Mouse (Mus musculus) left cerebral cortex, adult 18-20 months (tissue): Measurements from ENCODE around the gene Vav2. TPM values are rescaled to one million over a fixed set of nuclear protein-coding genes. Genes with fewer than 3 reads are reported as not detected.

Source experiments
- DNase-seq, 2 experiments: peaks; one replicate each; pipeline ENCODE4 v3.0.0; 2021 to 2022; ENCODE audit warnings: low spot score in 2 of 2, mixed read lengths in 1 of 2
- total RNA-seq, 2 experiments: library from RNA; stranded (reverse); gene quantifications; 2 replicates each; pipeline ENCODE4 v1.2.3; 2021

Vav2 gene
- total RNA-seq, 2 experiments from 2014 or later, result 7.9 to 9.8 TPM

DNA sequence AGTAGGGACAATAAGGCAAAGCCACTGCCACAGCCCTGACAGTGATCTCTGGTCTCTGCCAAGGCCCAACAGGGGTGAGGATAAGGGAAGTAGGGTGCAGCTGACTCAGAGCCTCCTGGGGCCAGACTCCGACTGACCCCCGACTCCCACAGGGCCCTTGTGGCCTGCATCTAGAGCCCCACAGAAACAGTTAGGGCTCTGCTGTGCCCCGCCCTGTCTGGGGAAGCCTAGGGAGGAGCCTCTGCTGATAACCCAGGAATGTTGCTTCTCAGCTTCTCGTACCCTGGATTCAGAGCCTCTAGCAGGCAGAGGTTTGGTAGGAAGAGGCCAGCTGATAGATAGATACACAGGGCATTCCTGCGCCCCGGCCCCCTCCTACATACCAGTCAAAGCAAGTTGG is 99.8 kb downstream of the Vav2 start:
- no peak for DNase-seq

DNA sequence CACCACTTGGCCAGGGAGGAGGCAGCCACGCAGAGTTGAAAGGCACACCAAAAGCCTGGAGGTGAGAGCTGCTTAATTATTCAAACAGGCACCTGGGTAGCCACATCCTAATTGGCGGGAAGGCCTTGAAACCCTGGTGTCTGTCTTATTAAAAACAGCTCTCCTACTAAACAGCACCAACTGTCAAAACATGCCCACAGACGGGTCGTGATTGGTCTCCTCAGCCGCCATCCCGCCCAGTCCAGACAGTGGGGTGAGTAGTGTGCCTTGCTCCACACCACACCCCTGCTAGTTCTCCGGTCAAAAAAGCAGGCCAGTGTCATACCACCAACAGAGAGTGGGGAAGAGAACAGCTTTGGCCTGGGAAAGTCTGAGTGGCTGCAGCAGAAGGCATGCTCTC is 100.5 kb downstream of the Vav2 start:
- no peak for DNase-seq

DNA sequence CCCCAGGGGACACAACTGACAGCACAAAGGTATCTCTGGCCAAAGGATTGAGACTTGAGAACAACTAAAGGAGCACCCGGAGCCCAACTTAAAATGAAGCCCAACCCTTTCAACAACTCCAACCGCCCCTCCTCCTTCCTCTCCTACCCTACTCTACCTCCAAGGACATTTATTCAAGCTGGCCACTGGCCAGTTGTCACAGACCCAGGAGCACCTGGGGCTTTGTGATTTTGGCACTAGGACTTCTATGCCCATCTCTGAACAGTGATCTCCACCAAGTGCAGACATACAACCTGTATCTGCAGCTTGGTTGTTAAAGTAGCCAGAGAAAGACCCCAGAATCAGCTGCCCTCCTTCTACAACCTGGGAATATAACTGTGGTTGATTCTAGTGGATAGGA is 102.1 kb downstream of the Vav2 start:
- no peak for DNase-seq

DNA sequence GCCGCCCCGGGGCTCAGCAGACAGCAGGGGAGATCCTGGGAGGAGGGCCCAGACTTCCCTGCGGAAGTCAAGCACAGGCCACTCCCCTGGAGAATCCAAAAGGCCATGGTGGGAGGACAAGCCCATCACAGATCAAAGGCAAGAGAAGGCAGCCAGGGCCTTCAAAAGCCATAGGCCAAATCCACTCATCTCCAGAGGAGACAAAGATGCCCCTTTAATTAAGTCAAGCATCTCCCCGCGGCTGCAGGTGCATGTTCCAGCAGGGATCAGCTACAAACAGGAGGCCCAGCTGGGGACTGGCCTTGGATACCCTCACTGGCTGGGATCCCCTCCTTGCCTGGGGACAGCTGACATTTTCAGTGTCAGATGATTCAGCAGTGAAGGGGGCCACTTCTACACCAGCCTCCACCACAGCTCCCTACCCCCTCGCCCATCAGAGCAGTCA is 105.4 kb downstream of the Vav2 start:
- no peak for DNase-seq

DNA sequence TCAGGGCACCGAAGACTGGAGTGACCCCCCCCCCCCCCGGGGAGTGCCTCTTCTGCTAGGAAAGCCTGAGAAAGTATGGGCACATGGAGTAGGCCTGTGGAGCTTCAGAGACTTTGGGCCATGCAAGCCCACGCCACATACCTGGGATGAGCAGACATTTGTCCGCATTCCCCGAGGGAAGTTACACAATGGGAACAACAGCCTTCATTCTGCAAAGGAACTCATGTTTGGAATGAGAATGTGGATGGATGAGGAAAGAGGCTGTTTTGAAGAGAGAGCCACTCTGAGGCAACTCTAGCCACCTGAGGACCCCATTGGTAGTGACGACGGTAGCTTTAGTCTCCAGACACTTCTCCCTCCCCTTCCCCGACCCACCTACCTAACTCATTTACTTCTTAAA is 106.0 kb downstream of the Vav2 start:
- DNase-seq, result no peak

DNA sequence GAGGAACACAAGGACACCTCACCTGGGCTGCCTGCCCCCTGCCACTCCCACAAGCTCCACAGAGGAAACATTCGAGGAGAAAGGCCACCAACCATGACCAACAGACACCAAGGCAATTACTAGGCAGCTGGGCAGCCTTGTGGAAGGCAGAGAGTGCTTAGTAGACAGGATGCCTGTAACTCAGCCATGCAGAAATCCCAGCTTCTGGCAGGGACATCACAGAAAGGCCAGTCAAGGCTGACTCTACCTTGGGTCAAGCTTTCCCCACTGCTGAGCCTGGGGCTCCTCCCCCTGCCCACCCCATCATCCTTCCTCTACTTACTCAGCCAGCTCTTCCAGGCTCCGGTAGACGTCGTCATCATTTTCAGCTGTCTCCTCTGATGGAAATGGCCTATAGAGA is 108.2 kb downstream of the Vav2 start:
- no peak for DNase-seq

DNA sequence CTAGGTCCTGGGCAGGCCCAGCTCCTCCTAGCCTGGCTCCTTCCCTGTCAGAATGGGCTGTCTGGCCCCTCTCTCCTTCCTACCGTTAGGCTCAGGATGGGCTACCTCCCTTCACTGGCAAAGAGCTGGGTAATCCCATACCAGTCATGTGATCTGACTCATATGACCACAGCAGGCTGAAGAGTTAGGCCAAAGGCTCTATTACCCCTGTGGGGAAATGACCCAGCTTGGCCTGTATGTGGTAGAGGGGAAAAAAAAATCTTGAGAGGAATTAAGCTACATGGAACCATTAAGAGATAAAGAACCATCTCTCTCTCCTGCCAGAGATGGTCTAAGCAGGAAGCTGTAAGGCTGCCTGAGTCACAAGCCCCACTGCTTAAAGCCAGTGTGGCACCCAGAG is 108.6 kb downstream of the Vav2 start:
- DNase-seq, result no peak

DNA sequence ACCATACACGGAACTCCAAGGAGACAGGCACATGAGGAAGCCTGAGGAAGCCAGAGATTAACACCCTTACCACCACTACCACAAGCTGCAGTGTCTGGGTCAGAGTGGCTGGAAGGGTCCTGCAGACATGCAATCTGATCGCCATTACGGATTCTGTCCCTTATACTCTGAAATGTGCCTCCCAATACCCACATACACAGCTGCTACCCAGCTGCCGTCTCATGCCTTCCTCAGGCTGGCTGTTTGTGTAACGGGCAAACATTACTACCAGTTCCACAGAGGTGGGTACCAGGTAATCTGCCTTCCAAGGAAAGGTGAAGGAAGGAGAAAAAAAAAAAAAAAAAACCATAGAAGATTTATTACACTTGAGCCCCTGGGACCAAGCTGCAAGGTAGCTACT is 110.7 kb downstream of the Vav2 start:
- no peak for DNase-seq

DNA sequence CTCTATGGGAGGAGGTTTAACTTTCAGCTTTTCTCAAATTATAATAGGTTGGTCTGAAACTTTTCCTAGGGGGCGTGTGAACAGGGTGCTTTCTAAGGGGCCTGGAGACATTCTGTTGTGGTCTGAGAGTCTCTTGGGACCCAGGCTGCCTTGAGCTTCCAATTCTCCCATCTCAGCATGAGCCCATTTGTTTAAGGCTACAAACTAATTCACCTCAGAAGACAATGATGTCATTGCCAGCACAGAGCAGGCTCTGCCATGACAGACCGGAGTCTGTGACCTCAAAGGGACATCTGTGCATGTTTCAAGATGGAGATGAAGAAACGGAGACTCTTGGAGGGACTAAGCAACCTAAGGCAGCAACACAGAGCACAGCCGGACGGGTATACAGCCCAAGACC is 112.6 kb downstream of the Vav2 start:
- no peak for DNase-seq

DNA sequence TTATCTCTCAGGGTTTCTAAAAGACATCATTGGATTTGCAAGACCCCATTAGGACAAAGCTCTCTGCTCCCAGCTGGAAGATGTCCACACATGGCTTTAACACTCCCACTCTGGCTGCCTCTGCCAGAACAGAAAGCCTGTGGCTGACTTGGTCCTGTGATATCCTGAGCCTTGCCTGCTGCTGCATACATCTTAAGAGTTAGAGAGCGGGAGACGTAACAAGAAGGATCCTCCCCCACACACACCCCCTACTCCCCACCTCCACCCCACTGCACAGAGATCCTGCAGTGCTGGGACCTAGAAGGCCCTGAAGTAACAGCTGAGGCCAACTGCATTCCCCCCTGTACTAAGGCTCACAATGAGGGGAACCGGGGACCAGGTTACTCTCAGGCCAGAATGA is 114.3 kb downstream of the Vav2 start:
- no peak for DNase-seq

DNA sequence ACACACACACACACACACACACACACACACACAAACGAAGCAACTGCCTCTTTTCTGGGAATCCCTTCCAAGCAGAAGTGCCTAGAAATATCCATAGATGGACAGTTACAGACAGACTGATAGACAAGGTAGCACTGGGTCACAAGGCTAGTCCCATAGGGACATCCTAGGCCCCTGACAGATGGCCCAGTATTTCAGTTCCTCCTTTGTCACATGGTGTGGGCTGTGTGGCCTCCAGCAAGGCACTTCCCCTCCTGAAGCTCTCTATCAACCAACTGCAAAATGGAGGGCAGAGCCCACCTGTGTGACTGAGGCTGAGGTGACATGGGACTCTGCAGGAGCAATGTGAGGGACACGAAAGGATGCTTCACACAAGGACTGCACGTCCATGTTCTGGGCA is 115.2 kb downstream of the Vav2 start:
- DNase-seq, result no peak

DNA sequence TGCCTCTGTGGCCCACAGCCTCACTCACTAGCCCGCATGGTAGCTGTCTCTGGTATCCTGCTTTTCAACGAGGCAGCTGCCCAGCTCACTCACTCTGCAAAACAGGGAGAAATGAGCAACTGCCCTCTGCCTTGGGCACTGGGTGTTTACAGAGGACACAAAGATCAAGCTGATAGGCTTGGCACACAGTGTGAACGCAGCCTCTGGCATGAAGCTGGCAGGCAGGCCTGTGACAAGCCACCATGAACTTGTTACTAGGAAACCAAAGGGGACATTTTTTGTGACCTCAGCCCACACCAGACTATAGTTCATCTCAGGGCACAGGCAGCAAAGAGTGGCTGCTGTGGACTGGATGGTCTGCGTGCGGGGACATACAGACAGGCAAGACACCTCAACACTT is 115.9 kb downstream of the Vav2 start:
- no peak for DNase-seq

DNA sequence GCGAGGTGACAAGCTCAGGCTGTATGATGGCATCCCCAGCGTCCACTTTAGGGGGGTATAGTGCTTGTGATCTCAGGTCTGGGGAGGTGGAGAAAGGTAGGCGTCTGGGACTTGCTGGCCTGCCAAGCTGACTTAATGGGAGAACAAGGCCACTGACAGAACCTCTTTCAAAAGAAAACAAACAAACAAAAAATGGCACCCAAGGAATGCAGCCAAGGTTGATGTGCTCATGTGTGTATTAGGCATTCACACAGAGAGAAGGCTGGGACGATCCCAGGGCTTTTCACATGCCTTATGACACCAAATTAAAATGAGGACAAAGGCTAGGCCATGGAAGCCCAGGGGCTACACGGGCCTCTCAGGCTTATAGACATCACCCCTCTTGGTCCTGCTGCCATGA is 116.6 kb downstream of the Vav2 start:
- no peak for DNase-seq

DNA sequence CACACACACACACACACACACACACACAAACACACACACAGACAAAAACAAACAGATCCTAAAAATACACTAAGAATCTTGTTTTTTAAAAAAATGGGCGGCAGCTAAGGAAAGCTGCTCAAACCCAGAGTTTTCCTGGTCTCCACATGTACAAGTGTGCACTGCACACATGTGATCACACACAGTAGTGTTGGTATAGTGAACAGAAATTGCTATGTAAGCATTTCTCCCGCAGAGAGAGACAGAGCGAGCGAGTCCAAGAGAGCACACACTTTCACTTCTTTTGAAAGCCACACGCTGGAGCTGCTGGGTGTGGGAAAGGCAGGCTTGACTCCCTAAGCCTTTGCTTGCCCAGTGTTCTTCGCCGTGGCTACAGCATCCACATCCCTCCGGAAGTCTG is 120.2 kb downstream of the Vav2 start:
- DNase-seq, result no peak

DNA sequence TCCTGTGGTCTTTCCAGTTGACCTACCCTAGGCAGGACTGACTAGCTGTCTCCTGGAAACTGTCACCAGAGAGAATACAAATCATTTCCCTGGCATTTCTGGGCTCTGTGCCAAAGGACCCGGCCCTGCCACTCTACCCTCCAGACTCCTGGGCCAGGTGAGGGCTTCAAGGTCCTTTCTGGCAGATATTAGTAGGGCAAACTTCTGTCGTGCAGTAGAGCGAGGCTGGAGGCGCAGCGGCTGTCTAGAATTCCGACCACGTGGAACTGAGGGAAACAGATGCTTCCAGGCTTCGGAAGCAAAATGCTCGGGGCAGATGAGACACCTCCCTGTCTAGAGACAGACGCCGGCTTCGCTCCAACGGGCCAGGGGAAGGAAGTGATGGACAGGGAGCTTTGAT is 122.1 kb downstream of the Vav2 start:
- no peak for DNase-seq

DNA sequence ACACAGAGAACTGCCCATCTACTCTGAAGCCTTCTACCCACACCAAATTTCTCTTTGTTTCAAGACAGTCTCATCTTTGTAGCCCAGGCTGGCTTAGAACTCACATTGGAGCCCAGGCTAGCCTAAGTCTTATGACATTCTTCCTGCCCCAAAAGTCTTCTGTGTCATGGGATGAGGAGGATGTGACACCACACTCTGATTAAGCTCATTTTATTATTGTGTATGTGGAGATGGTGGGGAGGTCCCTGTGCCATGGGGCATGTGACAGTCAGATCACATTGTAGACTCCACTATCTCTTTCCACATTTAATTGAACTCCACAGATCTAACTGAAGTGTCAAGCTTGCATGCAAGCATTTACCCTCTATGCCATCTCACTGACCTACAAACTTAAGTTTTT is 122.8 kb downstream of the Vav2 start:
- DNase-seq, result no peak

DNA sequence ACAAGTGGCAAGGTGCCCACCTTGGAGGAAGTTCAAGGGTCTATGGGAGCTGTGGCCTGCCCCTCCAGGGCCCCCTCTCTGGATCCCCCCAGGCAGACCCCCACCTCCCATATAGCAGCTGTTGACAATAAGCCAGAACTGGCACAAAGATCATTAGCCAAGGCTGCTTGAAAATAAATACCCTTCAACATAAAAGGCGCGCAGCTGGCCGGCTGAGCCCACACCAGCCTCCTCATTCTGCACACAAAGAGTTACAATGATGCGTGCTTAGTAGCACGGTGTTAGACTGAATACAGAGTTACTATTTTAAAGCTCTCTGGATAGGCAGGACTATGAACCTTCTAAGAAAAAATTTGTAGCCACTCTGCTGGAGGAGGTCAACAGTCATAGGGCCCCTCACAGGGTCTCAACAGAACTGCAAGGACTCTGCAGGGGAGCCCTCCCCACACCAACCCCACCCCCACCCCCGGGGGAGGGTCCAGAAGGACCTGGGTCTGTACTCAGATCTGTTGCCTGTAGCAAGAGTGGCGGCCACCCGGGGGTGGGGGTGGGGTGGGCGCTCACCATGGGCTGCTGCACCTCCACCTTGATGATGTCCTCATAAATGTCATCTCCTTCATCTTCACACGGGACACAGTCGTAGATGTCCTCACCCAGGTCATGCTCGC is 125.3 kb downstream of the Vav2 start:
- DNase-seq, result no peak

DNA sequence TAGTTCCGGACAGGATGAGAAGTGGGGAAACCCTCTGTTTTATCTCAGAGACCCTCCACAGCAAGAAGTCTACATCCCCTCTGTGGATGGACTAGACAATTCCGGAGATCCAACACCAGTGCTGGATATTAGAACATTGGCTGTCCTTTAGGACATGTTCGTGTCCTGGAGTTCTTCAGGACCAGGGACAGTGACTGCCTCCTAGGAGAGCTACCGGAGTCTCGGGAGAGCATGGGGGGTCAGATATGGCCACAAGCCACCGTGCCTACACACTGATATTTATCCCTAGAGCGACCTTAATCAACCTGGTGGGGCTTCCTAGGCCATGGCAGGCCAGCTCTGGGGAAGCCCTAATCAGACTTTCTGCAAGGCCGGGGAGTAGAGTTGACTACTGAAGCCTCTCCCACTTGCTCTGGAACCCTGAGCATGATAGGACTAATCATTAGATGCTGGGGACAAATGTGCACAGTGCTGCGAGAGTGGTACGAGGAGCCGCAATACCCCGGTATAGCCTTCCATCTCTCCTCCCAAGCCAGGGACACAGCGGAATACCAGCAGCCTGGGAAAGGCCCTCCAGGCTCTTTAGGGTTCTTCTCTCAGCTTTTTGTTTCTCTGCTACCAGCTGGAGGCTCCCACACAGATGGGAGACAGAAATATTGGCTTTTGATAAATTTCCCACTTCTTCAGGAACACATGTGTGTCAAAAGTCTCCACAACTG is 125.9 kb downstream of the Vav2 start:
- DNase-seq, result no peak

DNA sequence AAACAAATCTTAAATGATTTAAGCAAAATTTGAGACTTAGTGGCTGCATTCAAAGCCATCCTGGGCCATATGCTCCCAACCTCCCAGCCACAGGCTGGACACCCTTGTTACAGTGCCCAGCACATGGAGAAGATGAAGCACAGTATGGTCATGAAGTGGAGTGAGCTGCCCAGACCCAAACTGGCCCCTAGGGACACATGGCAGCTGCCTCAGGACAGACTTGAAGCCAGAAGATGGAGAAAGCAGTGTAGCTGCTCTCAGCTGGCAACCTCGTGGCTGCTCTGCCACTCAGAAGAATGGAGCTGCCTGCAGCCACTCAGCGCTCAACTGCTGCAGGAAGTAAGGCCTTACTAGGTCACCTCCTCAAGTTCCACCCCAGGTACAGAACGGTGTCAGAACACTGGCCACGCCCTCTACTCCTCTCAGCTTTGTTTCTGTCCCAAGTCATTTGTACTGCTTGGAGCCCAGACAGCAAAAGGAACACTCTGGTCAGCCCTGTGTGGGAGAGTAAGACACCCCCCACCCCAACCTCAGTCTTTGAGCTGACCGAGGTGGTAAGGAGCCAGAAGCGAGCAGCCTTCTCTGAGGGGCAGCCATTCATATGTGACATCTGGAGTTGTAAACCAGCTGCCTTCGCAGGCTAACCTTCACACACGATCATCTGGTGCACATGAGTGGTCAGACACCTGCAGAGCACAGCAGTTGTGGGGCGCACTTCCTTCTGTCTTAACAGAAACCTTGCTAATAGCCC is 130.0 kb downstream of the Vav2 start:
- DNase-seq, result no peak

DNA sequence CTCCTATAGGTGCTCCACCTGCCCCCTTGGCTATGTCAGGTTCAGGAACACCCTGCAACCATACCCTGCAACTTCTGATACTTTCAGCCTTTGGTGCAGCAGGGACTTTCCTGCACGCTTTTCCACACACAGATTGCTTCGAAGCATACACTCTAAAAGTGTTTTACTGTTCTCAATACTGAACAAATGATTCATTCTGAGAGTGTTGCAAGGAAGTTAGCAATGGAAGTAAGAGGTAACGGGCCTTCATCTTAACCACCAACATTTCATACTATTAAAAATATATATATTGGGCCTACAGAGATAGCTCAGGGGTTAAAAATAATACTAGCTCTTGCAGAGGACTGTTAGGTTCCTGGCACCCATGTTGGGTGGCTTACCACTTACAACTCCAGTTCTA is 132.1 kb downstream of the Vav2 start:
- no peak for DNase-seq

DNA sequence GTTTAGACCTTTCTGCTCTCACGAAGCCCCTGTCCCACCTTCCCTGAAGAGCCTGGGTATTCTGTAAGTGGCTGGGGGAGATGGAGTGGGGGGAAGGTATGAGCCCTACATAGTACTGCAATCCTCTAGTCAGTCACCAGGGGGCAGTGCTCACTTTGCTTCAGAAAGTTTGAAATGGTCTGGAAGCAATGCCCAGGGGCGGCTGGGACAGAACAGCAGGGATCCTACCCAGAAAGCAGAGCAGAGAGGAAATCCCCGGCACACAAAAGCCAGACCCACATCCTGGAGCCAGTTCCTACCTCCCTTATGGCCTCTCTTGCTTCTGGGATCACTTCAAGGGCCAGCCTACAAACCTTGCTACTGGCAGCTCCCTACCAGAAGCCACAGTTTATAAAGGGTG is 137.8 kb downstream of the Vav2 start:
- DNase-seq, result peak; percentile 85 to 89

DNA sequence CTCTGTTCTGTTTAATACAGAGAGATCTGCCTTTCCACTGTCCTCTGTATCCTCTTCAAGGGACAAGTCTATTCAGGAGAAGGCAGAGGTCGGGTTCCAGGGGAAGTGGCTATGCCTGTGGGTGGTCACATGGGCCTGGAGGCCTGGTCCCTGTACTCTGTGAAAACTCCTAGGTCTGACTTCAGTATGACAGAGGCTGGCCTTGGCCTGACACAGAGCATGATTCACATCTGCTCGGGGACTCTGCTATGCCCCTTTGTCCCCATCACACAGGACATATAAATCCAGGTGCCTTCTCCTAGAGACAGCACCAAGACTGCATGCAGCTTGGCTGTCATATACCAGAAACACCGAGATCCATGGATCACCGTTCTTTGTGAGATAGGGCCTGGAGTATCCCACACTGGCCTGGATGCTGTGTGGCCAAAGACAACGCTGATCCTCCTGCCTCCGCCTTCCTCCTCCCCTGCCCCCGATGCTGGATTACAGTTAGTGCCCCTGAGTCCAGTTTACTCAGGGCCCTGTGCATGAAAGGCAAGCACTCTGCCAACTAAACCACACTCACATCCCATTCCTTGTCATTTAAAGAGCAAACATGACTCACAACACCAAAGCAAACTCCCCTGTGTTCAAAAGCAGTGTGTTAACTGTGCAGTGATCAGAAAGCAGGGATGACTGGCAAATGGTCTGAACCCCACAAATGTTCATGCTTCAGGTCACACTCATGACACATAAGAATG is 139.7 kb downstream of the Vav2 start:
- no peak for DNase-seq
